In the genomic region with DNA sequence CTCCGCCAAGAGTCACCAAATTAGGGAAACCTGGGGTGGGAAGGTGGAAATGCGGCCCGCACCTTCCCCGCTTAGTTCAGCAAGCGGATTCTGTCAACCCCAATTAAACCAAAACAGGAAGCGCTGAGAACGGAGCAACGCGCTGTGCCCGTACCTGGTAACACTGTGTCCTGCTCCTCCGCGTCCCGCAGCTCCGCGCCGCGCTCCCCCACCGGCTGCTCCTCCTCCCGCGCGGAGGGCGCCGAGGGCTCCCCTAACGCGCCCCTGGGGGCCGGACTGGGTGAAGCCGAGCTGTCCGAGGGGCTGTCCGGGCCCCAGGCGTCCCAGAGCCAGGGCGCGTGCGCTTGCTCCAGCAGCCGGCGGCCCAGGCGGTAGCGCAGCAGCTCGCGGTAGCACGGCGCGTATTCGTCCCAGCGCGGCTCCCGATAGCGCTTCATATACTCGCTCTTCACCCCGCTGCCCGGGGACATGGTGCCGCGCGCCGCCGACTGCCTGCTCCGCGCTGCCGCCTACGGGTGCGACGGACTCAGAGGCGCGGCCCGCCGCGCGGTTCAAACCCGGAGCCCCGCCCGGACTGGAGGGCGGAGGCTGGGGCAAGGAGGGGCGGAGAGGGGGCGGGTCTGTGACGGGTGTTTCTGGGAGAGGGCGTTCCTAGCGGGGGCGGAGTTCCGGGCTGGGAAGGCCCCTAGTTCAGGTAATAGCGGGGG, we compare ENCODE assay signal across 8 mouse cellular contexts. TPM values are rescaled to one million over a fixed set of nuclear protein-coding genes. Genes with fewer than 3 reads are reported as not detected.
A peak's percentile ranks its signal among the peaks of the same experiment; 100 is the strongest.
DNase-seq lines count a peak whose midpoint lies in the region; ATAC-seq and TF ChIP-seq lines count a peak whose summit lies in the region.

No protein-coding gene starts in this region.

- no peak overlapping the region for H3K27ac ChIP-seq in ES-E14 (ENCODE audit: insufficient read depth, low read depth, low read length, poor library complexity, severe bottlenecking)
- H3K27ac ChIP-seq in forebrain, embryonic 15.5 days (replicated peaks) = peak overlapping the region; percentile 77

- intact Hi-C loops in heart, postnatal 25 days (cut with DNase I) = no loop called here

- H3K36me3 ChIP-seq in ES-E14 (ENCODE audit: control insufficient read depth, insufficient read depth, low read length, poor library complexity, severe bottlenecking) = no peaks in the 10 kb centered on the region
- H3K36me3 ChIP-seq in forebrain, embryonic 15.5 days = no peaks in the 10 kb centered on the region

- ATAC-seq in forebrain, embryonic 15.5 days (replicated peaks) = peak; percentile 94
- ATAC-seq in neutrophil, adult 5-6 weeks (ENCODE audit: extremely low read depth, insufficient number of reproducible peaks, low FRiP score, poor library complexity, severe bottlenecking) = peak; percentile 89

- H3K4me1 ChIP-seq in ES-E14 (ENCODE audit: control insufficient read depth in 2 of 2, insufficient read depth in 2 of 2, low read length in 2 of 2, poor library complexity in 1 of 2) = peaks cover 4 to 6% of the 10 kb centered on the region in 2 experiments; a peak in 1 of 4 replicates
- H3K4me1 ChIP-seq in forebrain, embryonic 15.5 days = peaks cover 19% of the 10 kb centered on the region
- H3K4me1 ChIP-seq in lung, adult 2 months (ENCODE audit: control insufficient read depth, insufficient read depth, low read length) = no peaks in the 10 kb centered on the region

- no peak for TF ChIP-seq POLR2A in lung, adult 2 months (IDR thresholded peaks at IDR 0.05; ENCODE audit: borderline replicate concordance, extremely low read depth, low read depth, low read length)

- no peaks in the 10 kb centered on the region for H3K9me3 ChIP-seq in ES-E14 (ENCODE audit: control insufficient read depth, insufficient read depth, low read depth, low read length)
- H3K9me3 ChIP-seq in forebrain, embryonic 15.5 days = no peaks in the 10 kb centered on the region

- under 1% methylated on average over 70 of the region's 79 CpGs for WGBS in forebrain, embryonic 15.5 days
- under 1% methylated on average over 78 of the region's 79 CpGs for WGBS in lung, adult 2 months

- H3K9ac ChIP-seq in ES-E14 (ENCODE audit: insufficient read depth, low read depth, low read length, poor library complexity, severe bottlenecking) = peak overlapping the region; percentile 87
- peak overlapping the region; percentile 79 for H3K9ac ChIP-seq in forebrain, embryonic 15.5 days (replicated peaks)

- TF ChIP-seq CTCF in lung, adult 2 months (IDR thresholded peaks at IDR 0.05; ENCODE audit: insufficient read depth, low read length) = no peak

- H3K4me3 ChIP-seq in ES-E14 (ENCODE audit: insufficient read depth in 1 of 2, low read depth in 1 of 2, low read length in 2 of 2, poor library complexity in 1 of 2, severe bottlenecking in 1 of 2) = peak overlapping the region; percentile 83 to 99
- H3K4me3 ChIP-seq in forebrain, embryonic 15.5 days = peak overlapping the region; percentile 88
- peak overlapping the region; percentile 69 for H3K4me3 ChIP-seq in lung, adult 2 months (replicated peaks; ENCODE audit: extremely low read depth, low read depth, low read length)

- DNase-seq in ES-E14 (ENCODE audit: low read depth, low spot score) = peak; percentile 97
- DNase-seq in cerebellum, adult 11-12 months = peak; percentile 96
- peak; percentile 78 for DNase-seq in heart, postnatal 25 days (ENCODE audit: low spot score)
- DNase-seq in layer of hippocampus, adult 18-20 months (ENCODE audit: low spot score in 2 of 2) = peak; percentile 88 to 93
- peak; percentile 90 for DNase-seq in lung, adult 2 months
- DNase-seq in thymus, adult 18-20 months = peak; percentile 87

- peak overlapping the region; percentile 87 for H3K4me2 ChIP-seq in forebrain, embryonic 15.5 days (replicated peaks)

- peaks cover 7% of the 10 kb centered on the region; the same call in 1 of the 2 replicates for H3K27me3 ChIP-seq in forebrain, embryonic 15.5 days

- in situ Hi-C loops in ES-E14 (cut with MboI; ENCODE audit: low sequenced_read_pairs in 2 of 2, unreplicated experiment in 2 of 2) = no loop called here

TF ChIP-seq in ES-E14, 5 proteins besides CTCF, POLR2A, EP300 and RAD21:
- TF ChIP-seq CHD2 (IDR thresholded peaks at IDR 0.05; ENCODE audit: low read depth, low read length) (no peak), ZC3H11A (IDR thresholded peaks at IDR 0.05; ENCODE audit: borderline replicate concordance, low read depth, low read length) (no peak), ZNF384 (IDR thresholded peaks at IDR 0.05; ENCODE audit: low read depth, low read length) (no peak), MAFK (IDR thresholded peaks at IDR 0.05; ENCODE audit: insufficient read depth, low read depth, low read length) (no peak), HCFC1 (IDR thresholded peaks at IDR 0.05; ENCODE audit: borderline replicate concordance, insufficient read depth, low read length) (no peak)

RNA-seq across cellular contexts. Expression of gene Ccsap, which starts 0.9 kb away (rescaled TPM):
- 4.5 and 5.1 TPM in 2 replicates for total RNA-seq in ES-E14 (2012; rRNA removed)
- polyA plus RNA-seq in forebrain, embryonic 15.5 days (2015; fragmentation: Nextera tagmentation; extraction: Ambion mirVana) = 8.2 and 8.3 TPM in 2 replicates
- total RNA-seq in heart, postnatal 25 days (2021) = 1 to 10 TPM; 1.3 to 1.6 TPM
- 10 to 100 TPM; 56.7 to 61.7 TPM for total RNA-seq in layer of hippocampus, adult 18-20 months (2021)
- 0.80 and 0.86 TPM in 2 replicates for polyA plus RNA-seq in lung, adult 2 months (2012; rRNA removed)
- total RNA-seq in neutrophil, adult 5-6 weeks (2017) = 7.0 and 8.5 TPM in 2 replicates

RNA-seq across cellular contexts. Expression of gene Acta1, which starts 35.5 kb away (rescaled TPM):
- total RNA-seq in ES-E14 (2012; rRNA removed) = 33.9 and 54.5 TPM in 2 replicates
- polyA plus RNA-seq in forebrain, embryonic 15.5 days (2015; fragmentation: Nextera tagmentation; extraction: Ambion mirVana) = 3.8 and 7.0 TPM in 2 replicates
- total RNA-seq in heart, postnatal 25 days (2021) = 100 to 1,000 TPM; 516 to 635 TPM
- total RNA-seq in layer of hippocampus, adult 18-20 months (2021) = 1 to 10 TPM; 5.2 to 7.0 TPM
- polyA plus RNA-seq in lung, adult 2 months (2012; rRNA removed) = 1.2 and 1,963 TPM in 2 replicates
- not detected in 2 replicates for total RNA-seq in neutrophil, adult 5-6 weeks (2017)

RNA-seq across cellular contexts. Expression of gene Rab4a, which starts 53.3 kb away (rescaled TPM):
- 22.1 and 29.6 TPM in 2 replicates for total RNA-seq in ES-E14 (2012; rRNA removed)
- polyA plus RNA-seq in forebrain, embryonic 15.5 days (2015; fragmentation: Nextera tagmentation; extraction: Ambion mirVana) = 78.2 and 78.5 TPM in 2 replicates
- total RNA-seq in heart, postnatal 25 days (2021) = 1 to 10 TPM; 8.2 to 8.7 TPM
- total RNA-seq in layer of hippocampus, adult 18-20 months (2021) = 10 to 100 TPM; 42.6 to 44.8 TPM
- polyA plus RNA-seq in lung, adult 2 months (2012; rRNA removed) = 7.3 and 7.9 TPM in 2 replicates
- total RNA-seq in neutrophil, adult 5-6 weeks (2017) = not detected in 2 replicates
